Mouse (Mus musculus): ENCODE results near the gene Slit3.

Slit3 gene

DNA sequence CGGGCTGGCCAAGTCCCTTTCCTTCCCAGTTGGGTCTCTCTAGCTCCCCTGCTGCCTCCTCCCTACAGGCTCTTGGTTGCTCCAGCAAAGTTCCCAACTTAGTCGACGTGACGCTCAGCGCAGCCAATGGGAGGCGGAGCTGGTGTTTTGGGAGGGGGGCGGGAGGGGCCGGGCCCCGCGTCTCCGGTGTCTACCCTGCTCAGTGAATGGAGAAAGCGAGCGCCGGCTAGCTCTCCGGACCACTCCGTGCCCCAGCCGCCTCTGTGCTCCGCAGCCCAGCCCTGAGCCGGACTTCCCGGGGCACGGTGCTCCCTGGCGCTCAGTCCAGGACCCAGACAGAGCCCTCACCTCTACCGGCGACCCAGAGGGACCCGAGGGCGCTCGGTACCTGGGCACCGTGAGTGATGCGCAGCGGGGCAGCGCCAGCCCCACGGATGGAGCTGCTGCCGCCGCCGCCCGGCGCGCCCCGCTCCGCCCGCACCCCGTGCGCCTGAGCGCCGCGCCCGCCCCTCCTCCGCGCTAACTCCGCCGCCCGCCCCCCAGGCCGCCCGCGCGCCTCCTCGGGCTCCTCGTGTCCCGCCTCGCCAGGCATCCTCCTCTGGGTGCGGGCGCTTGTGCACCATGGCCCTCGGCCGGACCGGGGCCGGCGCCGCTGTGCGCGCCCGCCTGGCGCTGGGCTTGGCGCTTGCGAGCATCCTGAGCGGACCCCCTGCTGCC lies at the start of gene Slit3:
TSS of gene Slit3 (plus strand) at position 331 of the 717 bp plus-strand sequence.
- no peak for DNase-seq

GRCm38 (mm10) chr11:35071451-35071850 lies 49.6 kb upstream of the Slit3 start:
- DNase-seq: no peak

- no peak for DNase-seq
These were observed 45.6 kb upstream of the Slit3 start for GRCm38 (mm10) chr11:35075411-35075810.

- DNase-seq: no peak
These were observed 40.4 kb upstream of the Slit3 start for GRCm38 (mm10) chr11:35080451-35081125.

GRCm38 (mm10) chr11:35082297-35082696 lies 38.7 kb upstream of the Slit3 start:
- DNase-seq: no peak

GRCm38 (mm10) chr11:35083049-35083448 lies 38.0 kb upstream of the Slit3 start:
- no peak for DNase-seq

DNA sequence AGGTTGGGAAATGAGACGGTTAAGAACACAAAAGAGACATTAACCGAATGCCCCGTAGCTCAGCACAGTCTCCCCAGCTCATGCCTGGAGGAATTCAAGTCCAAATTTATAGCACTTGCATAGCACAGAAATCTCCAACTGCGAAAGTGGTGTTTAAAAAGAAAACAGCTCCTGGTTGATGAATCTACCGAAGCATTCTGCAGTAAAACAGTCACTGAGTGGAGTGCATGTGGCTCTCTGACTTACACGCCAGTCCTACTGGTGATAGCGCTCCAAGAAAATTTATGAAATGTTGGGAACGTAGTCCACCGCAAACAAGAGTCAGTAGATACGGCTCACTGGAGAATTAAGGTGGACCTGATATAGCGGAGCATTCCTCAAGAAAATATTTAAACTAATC lies 35.7 kb upstream of the Slit3 start:
- DNase-seq: no peak

GRCm38 (mm10) chr11:35086029-35086428 lies 35.0 kb upstream of the Slit3 start:
- no peak for DNase-seq

GRCm38 (mm10) chr11:35087454-35087853 lies 33.6 kb upstream of the Slit3 start:
- no peak for DNase-seq

DNA sequence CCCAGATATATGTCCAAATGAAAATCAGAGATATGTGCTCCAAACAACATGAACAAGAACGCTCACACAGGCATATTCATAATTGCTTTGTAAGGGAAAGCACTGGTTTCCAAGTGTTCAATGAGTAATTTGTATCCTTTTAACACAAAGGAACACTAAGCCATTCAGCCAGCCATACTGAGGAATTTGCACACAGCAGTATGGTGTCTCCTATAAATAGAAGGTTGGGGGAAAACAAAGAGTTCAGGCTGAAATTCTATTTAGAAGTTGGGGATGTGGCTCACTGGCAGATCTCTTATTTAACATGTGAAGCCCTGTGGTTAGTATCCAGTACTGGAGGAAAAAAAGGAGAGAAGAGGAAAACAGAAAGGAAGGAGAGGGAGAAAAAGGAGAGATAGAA lies 32.9 kb upstream of the Slit3 start:
- DNase-seq: no peak

DNA sequence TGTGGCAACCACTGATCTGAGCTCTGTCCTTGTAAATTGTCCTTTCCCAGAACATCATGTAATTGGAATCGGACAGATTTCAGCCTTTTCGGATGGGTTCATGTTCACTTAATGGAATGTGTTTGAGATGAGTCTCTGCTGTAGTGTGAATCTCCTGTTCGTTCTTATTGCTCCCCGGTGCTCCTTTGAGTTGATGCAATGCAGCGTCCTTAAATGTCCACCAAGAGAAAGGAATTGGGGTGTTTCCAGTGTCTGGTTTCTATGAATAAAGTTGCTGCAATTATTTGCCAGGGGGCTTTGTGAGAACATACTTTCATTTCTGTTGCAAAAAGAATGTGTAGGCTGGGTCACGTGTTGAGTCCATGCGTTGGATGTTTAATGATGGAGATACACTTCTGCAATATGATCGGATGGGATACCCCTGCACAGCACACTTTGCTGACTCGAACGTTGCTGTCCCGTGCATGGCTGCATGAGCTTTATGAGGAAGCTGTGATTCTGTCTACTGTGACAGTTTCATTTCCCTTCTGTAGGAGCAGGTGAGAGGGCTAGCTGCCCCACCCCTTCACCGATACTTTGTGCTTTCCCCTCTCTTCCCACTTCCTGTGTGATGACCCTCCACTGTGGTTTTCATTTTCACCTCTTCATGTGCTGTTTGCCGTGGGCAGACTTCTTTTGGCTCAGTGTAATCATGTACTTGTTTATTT lies 30.2 kb upstream of the Slit3 start:
- peak in 1 of 2 experiments; percentile 3 for DNase-seq

GRCm38 (mm10) chr11:35096538-35096937 lies 24.5 kb upstream of the Slit3 start:
- no peak for DNase-seq

GRCm38 (mm10) chr11:35109781-35110180 lies 11.2 kb upstream of the Slit3 start:
- no peak for DNase-seq

- DNase-seq: no peak
These were observed 10.2 kb upstream of the Slit3 start for GRCm38 (mm10) chr11:35110784-35111183.

DNA sequence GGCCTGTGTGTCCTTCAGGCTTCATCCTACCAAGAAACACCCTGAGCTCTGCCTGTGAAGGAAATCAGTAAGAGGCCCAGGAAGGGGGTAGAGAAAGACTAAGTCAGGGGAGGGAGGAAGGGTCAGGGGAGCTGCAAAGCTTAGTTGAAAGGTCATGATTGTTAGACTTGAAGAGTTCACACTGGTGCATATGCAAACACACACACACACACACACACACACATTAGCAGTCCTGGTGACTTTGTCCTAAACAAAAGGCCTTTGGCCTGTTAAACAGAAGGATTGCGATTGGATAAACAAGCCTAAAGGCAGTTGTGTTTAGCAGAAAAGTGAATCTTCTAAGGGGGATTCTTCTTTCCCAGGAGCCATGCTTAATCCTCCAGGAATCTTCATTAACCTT lies 7.7 kb upstream of the Slit3 start:
- no peak for DNase-seq

DNA sequence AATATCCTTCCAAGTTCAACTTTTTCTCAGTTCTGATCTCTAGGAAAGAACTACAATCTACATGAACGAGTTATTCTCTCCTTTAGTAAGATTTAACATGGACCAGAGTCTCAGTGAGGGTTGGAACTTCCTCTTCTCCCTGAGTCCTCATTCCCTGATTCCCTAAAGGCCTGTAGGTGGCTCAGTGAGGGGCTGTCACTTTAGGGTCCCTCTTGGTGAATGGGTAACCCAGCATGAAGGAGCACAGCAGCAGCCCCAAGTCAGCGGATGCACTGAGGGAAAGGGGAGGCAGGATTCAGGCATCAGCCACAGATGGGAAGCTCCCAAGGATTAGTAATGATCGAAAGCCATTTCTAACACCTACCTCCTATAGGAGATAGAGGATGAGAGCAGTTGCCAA lies 4.6 kb upstream of the Slit3 start:
- no peak for DNase-seq

- no peak for DNase-seq
These were observed 3.2 kb upstream of the Slit3 start for GRCm38 (mm10) chr11:35117871-35118270.

DNA sequence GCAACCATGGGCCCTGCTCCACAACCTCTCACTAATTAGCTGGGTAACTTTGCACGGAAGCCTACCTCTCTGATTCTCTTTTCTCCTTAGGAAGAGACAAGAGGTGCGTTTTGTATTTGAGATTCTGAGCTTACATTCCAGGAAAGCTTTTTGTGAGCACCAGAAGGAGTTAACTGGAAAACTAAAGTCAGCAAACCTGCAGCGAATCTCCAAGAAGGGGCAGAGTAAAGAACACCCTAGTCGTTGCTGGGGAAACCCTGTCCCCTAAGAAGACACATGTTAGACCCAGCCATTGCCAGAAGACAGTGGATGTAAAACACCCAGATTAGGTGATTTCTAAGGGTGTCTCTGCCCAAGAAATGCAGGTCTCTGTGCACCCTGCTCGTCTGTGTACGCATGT lies 2.3 kb upstream of the Slit3 start:
- no peak for DNase-seq

GRCm38 (mm10) chr11:35119360-35119759 lies 1.7 kb upstream of the Slit3 start:
- DNase-seq: peak; percentile 20 to 32

GRCm38 (mm10) chr11:35120076-35120475 lies 948 bp upstream of the Slit3 start:
- no peak for DNase-seq

- DNase-seq: no peak
These were observed 561 bp downstream of the Slit3 start for GRCm38 (mm10) chr11:35121611-35121959.

DNA sequence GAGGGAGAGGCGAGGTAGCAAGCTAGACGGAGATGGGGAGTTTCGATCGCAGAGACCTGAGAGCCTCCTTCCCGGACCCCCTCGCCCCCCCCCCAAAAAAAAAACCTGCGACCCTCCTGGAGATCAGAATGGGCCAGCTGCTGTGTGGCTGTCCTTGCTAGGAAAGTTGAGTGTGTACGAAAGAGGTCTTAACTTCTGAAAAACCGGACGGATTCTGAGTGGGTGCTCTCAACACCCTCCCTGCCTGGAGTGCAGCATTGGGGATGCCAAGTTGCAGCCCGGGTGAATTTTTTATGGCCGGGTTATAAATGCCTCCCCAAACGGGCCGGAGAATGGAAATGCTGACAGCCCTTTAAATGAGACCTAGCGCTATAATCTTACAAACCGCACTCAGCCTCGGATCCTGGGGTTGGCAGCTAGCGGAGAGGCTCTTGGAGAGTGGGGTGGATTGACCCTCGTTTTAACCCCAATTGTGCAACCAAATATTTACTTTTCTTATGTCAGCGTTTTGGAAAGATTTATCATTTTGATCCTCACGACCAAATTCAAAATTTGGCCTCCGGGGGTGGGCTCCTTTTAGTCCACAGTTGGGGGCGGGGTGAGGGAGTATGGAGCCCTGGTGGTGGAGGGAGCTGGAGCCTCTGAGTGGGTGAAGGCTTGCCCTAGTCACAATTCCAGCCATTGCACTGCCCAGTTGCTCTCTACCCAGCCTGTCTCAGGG lies 1.2 kb downstream of the Slit3 start:
- DNase-seq: no peak

- no peak for DNase-seq
These were observed 3.6 kb downstream of the Slit3 start for GRCm38 (mm10) chr11:35124489-35125107.
